In the genomic region with DNA sequence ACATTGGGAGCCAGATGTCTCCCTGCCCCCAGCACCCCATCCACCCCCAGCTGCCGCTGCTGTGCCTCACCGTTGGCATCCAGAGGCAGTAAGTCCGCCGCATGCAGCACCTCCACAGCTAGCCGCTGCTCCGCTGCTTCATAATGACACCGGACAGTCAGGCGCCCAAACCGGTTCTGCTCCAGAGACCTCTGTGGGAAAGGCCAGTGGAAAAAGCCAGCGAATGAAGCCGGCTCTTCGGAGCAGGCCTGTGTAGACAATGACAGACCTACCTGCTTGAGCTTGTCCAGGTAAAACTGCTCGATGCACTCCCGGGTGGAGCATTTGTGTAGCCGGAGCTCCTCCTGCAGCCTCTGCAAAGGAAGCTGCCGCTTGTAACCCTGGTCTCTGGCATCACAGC, we compare ENCODE assay signal across 30 mouse cellular contexts. TPM values are rescaled to one million over a fixed set of nuclear protein-coding genes. Genes with fewer than 3 reads are reported as not detected.
DNase-seq lines count a peak whose midpoint lies in the region; ATAC-seq lines count a peak whose summit lies in the region.
"Had no signal": no experiment of that assay in that cellular context is flagged by ENCODE, and none has a peak within 500 bp of the region (broad histone marks: within the 10 kb centered on the region; RNA-seq: fewer than 3 reads in every experiment).

No protein-coding gene starts in this region.

- no peak for DNase-seq in forebrain, embryonic 10.5 days (ENCODE audit: extremely low spot score, low spot score)
- no peak for DNase-seq in forebrain, embryonic 11.5 days (ENCODE audit: low spot score)
- DNase-seq in kidney, postnatal 14 days, result peak; percentile 32
- DNase-seq in kidney, adult 8-10 months, result no peak
- DNase-seq in fat pad, adult 2 months (ENCODE audit: extremely low read depth, low read depth, low spot score), result peak; percentile 46
- DNase-seq in urinary bladder, postnatal 25 days (ENCODE audit: low spot score), result peak; percentile 56
- DNase-seq in right cerebral cortex, adult 2 months (ENCODE audit: low spot score in 2 of 2), result no peak
- no peak for DNase-seq in adrenal gland, postnatal 10 days
- DNase-seq: adrenal gland, adult 2 months; cerebellum, adult 2 months; cerebellum, postnatal 25 days; heart, postnatal 4 days; layer of hippocampus, adult 9-11 months; thymus, adult 2 months had no signal

- H3K4me1 ChIP-seq in forebrain, embryonic 10.5 days, result peaks cover 22% of the 10 kb centered on the region
- peaks cover 8% of the 10 kb centered on the region; the same call in 1 of the 2 replicates for H3K4me1 ChIP-seq in forebrain, embryonic 11.5 days (replicated peaks; ENCODE audit: control insufficient read depth, insufficient read depth, low read length)

- peak overlapping the region; percentile 9; the same call in 1 of the 2 replicates for H3K4me3 ChIP-seq in forebrain, embryonic 10.5 days
- no peak overlapping the region for H3K4me3 ChIP-seq in forebrain, embryonic 11.5 days (ENCODE audit: low read depth, low read length)
- H3K4me3 ChIP-seq: embryonic facial prominence, embryonic 13.5 days; erythroblast, embryonic 14.5 days; forebrain, embryonic 15.5 days; heart, embryonic 10.5 days; intestine, embryonic 15.5 days; limb, embryonic 15.5 days had no signal

- no peak for ATAC-seq in forebrain, embryonic 11.5 days (replicated peaks; ENCODE audit: low FRiP score)
- ATAC-seq: forebrain, embryonic 15.5 days; hindbrain, embryonic 16.5 days; intestine, embryonic 15.5 days; Patski had no signal

- H3K27ac ChIP-seq in forebrain, embryonic 10.5 days, result no peak overlapping the region
- no peak overlapping the region for H3K27ac ChIP-seq in forebrain, embryonic 11.5 days (ENCODE audit: low read depth, low read length)
- H3K27ac ChIP-seq: embryonic facial prominence, embryonic 13.5 days; forebrain, embryonic 15.5 days; heart, embryonic 10.5 days; intestine, embryonic 15.5 days; limb, embryonic 15.5 days; macrophage had no signal

- H3K27me3 ChIP-seq in forebrain, embryonic 10.5 days (ENCODE audit: poor library complexity, severe bottlenecking), result no peaks in the 10 kb centered on the region
- H3K27me3 ChIP-seq in forebrain, embryonic 11.5 days (ENCODE audit: control insufficient read depth, insufficient read depth, low read length), result no peaks in the 10 kb centered on the region
- H3K27me3 ChIP-seq: embryonic facial prominence, embryonic 13.5 days; forebrain, embryonic 15.5 days; intestine, embryonic 15.5 days; limb, embryonic 15.5 days; Patski had no signal

- H3K4me2 ChIP-seq in forebrain, embryonic 11.5 days (ENCODE audit: low read depth, low read length, severe bottlenecking), result no peak overlapping the region
- H3K4me2 ChIP-seq: embryonic facial prominence, embryonic 13.5 days; forebrain, embryonic 15.5 days; intestine, embryonic 15.5 days; limb, embryonic 15.5 days had no signal

- 86% methylated on average over 16 of the region's 16 CpGs for WGBS in forebrain, embryonic 10.5 days
- 87% methylated on average over 16 of the region's 16 CpGs for WGBS in forebrain, embryonic 11.5 days

- H3K36me3 ChIP-seq in forebrain, embryonic 10.5 days (replicated peaks), result peaks cover 51% of the 10 kb centered on the region
- H3K36me3 ChIP-seq in forebrain, embryonic 11.5 days (ENCODE audit: control insufficient read depth, insufficient read depth, low read length), result peaks cover 8% of the 10 kb centered on the region; the same call in 1 of the 2 replicates

- H3K9ac ChIP-seq in forebrain, embryonic 11.5 days (ENCODE audit: low read length), result no peak overlapping the region
- H3K9ac ChIP-seq: embryonic facial prominence, embryonic 13.5 days; forebrain, embryonic 15.5 days; intestine, embryonic 15.5 days; limb, embryonic 15.5 days had no signal

- no peaks in the 10 kb centered on the region for H3K9me3 ChIP-seq in forebrain, embryonic 10.5 days
- H3K9me3 ChIP-seq in forebrain, embryonic 11.5 days (ENCODE audit: control insufficient read depth, low read length), result no peaks in the 10 kb centered on the region
- H3K9me3 ChIP-seq: embryonic facial prominence, embryonic 13.5 days; forebrain, embryonic 15.5 days; G1E; heart, embryonic 10.5 days; intestine, embryonic 15.5 days; limb, embryonic 15.5 days had no signal

RNA-seq across cellular contexts. Expression of gene Tsr3, which starts 4.3 kb away (rescaled TPM):
- polyA plus RNA-seq in forebrain, embryonic 10.5 days (2016; fragmentation: Nextera tagmentation; extraction: Ambion mirVana), result 70.2 and 76.1 TPM in 2 replicates
- 63.4 and 66.7 TPM in 2 replicates for polyA plus RNA-seq in forebrain, embryonic 11.5 days (2014; fragmentation: Nextera tagmentation; extraction: Ambion mirVana)
- total RNA-seq in adrenal gland, postnatal 10 days (2021), result 10 to 100 TPM; 22.1 to 22.6 TPM

RNA-seq across cellular contexts. Expression of gene Gnptg, which starts 4.3 kb away (rescaled TPM):
- 57.2 and 60.0 TPM in 2 replicates for polyA plus RNA-seq in forebrain, embryonic 10.5 days (2016; fragmentation: Nextera tagmentation; extraction: Ambion mirVana)
- polyA plus RNA-seq in forebrain, embryonic 11.5 days (2014; fragmentation: Nextera tagmentation; extraction: Ambion mirVana), result 51.3 and 56.3 TPM in 2 replicates
- 10 to 100 TPM; 30.6 to 30.7 TPM for total RNA-seq in adrenal gland, postnatal 10 days (2021)

RNA-seq across cellular contexts. Expression of gene Baiap3, which starts 11.9 kb away (rescaled TPM):
- polyA plus RNA-seq in forebrain, embryonic 10.5 days (2016; fragmentation: Nextera tagmentation; extraction: Ambion mirVana), result 0.53 and 0.59 TPM in 2 replicates
- polyA plus RNA-seq in forebrain, embryonic 11.5 days (2014; fragmentation: Nextera tagmentation; extraction: Ambion mirVana), result 1.2 and 1.7 TPM in 2 replicates
- 10 to 100 TPM in 1 of 2 experiments, 1 to 10 TPM in 1; 6.4 to 11.8 TPM for total RNA-seq in adrenal gland, postnatal 10 days (2021)
- total RNA-seq: gastrocnemius, adult 8-10 months had no signal
- polyA plus RNA-seq: erythroblast, embryonic 14.5 days; G1E; macrophage had no signal

RNA-seq across cellular contexts. Expression of gene Ube2i, which starts 30.2 kb away (rescaled TPM):
- polyA plus RNA-seq in forebrain, embryonic 10.5 days (2016; fragmentation: Nextera tagmentation; extraction: Ambion mirVana), result 919 and 925 TPM in 2 replicates
- polyA plus RNA-seq in forebrain, embryonic 11.5 days (2014; fragmentation: Nextera tagmentation; extraction: Ambion mirVana), result 837 and 868 TPM in 2 replicates
- 100 to 1,000 TPM; 221 to 242 TPM for total RNA-seq in adrenal gland, postnatal 10 days (2021)

RNA-seq across cellular contexts. Expression of gene Prss34, which starts 54.0 kb away (rescaled TPM):
- polyA plus RNA-seq in forebrain, embryonic 10.5 days (2016; fragmentation: Nextera tagmentation; extraction: Ambion mirVana), result not detected in 2 replicates
- polyA plus RNA-seq in forebrain, embryonic 11.5 days (2014; fragmentation: Nextera tagmentation; extraction: Ambion mirVana), result not detected in 2 replicates
- total RNA-seq in adrenal gland, postnatal 10 days (2021), result 1 to 10 TPM; 1.8 to 2.4 TPM
- total RNA-seq: G1E; left cerebral cortex, adult 18-20 months; left cerebral cortex, postnatal 25 days; midbrain, postnatal 0 days had no signal
- polyA plus RNA-seq: adrenal gland, adult 2 months; cerebellum, adult 2 months; G1E; heart, embryonic 10.5 days; hindbrain, embryonic 16.5 days; large intestine, adult 2 months; midbrain, postnatal 0 days; neural tube, embryonic 14.5 days; Patski had no signal

Comparison
In these comparisons a context has a peak if more than half of its experiments do, and no peak if none do; other contexts are left out.
1. DNase-seq: peak in kidney, postnatal 14 days (single experiment), fat pad, adult 2 months (single experiment) and urinary bladder, postnatal 25 days (single experiment); none in forebrain, embryonic 10.5 days (single experiment), forebrain, embryonic 11.5 days (single experiment), kidney, adult 8-10 months (0 of 2), right cerebral cortex, adult 2 months (0 of 2) and adrenal gland, postnatal 10 days (single experiment).